In the genomic region with DNA sequence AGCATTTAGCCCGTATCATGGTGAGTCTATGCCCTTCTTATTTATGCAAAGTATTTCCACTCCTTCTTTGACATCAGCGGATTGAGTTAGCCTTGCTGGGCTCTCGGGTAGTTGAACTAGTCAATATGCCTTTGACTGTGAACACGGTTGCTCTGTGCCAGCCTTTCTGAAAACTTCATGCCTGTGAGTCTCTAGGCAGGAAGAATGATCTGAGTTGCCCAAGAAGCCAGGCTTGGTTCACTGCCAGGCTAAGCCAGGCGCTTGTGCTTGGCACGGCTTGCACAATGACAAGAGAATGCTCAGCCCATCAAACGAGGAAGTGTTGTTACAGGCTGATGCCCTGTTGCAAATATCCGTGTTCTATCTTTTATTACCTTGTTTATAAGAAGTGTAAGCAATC, we compare ENCODE assay signal across 10 mouse cellular contexts.
A peak's percentile ranks its signal among the peaks of the same experiment; 100 is the strongest.
DNase-seq lines count a peak whose midpoint lies in the region; ATAC-seq and TF ChIP-seq lines count a peak whose summit lies in the region.
"Had no signal": no experiment of that assay in that cellular context is flagged by ENCODE, and none has a peak within 500 bp of the region (broad histone marks: within the 10 kb centered on the region; RNA-seq: fewer than 3 reads in every experiment).

No protein-coding gene starts in this region.

- no peaks in the 10 kb centered on the region for H3K36me3 ChIP-seq in kidney, embryonic 15.5 days
- H3K36me3 ChIP-seq in hindbrain, postnatal 0 days (ENCODE audit: insufficient read depth, low read length): no peaks in the 10 kb centered on the region
- H3K36me3 ChIP-seq in intestine, embryonic 16.5 days (ENCODE audit: control insufficient read depth, insufficient read depth, low read length): no peaks in the 10 kb centered on the region
- H3K36me3 ChIP-seq: heart, embryonic 13.5 days; stomach, embryonic 15.5 days had no signal

- DNase-seq in kidney, postnatal 25 days: peak; percentile 57 to 58
- peak; percentile 50 for DNase-seq in NIH3T3 (ENCODE audit: low read depth)
- DNase-seq in brain, adult 2 months (ENCODE audit: low read depth, low spot score): peak; percentile 86
- DNase-seq in hindbrain, postnatal 0 days (ENCODE audit: low spot score): peak; percentile 88
- no peak for DNase-seq in retina, postnatal 1 day
- DNase-seq: lung, embryonic 14.5 days had no signal

- no peak overlapping the region for H3K4me2 ChIP-seq in kidney, embryonic 15.5 days
- 0 out of 2 replicates have a peak overlapping the region, but pooled peaks have one; percentile 6 for H3K4me2 ChIP-seq in hindbrain, postnatal 0 days (ENCODE audit: low read depth, low read length)
- H3K4me2 ChIP-seq in intestine, embryonic 16.5 days (ENCODE audit: low read depth, low read length): no peak overlapping the region
- H3K4me2 ChIP-seq: heart, embryonic 13.5 days; lung, embryonic 14.5 days; stomach, embryonic 15.5 days had no signal

- no peak overlapping the region for H3K27ac ChIP-seq in kidney, embryonic 15.5 days
- H3K27ac ChIP-seq in hindbrain, postnatal 0 days: no peak overlapping the region
- no peak overlapping the region for H3K27ac ChIP-seq in intestine, embryonic 16.5 days (ENCODE audit: low read length)
- H3K27ac ChIP-seq: heart, embryonic 13.5 days; stomach, embryonic 15.5 days had no signal

- TF ChIP-seq CTCF in hindbrain, postnatal 0 days (IDR thresholded peaks at IDR 0.05; ENCODE audit: low read depth): no peak

- H3K9me3 ChIP-seq in kidney, embryonic 15.5 days (replicated peaks): no peaks in the 10 kb centered on the region
- no peaks in the 10 kb centered on the region for H3K9me3 ChIP-seq in hindbrain, postnatal 0 days (ENCODE audit: low read length)
- no peaks in the 10 kb centered on the region for H3K9me3 ChIP-seq in intestine, embryonic 16.5 days (ENCODE audit: control insufficient read depth, low read length)
- H3K9me3 ChIP-seq: heart, embryonic 13.5 days; stomach, embryonic 15.5 days had no signal

- H3K4me3 ChIP-seq in kidney, embryonic 15.5 days (replicated peaks): no peak overlapping the region
- no peak overlapping the region for H3K4me3 ChIP-seq in hindbrain, postnatal 0 days (ENCODE audit: low read length)
- no peak overlapping the region for H3K4me3 ChIP-seq in intestine, embryonic 16.5 days (ENCODE audit: low read length)
- H3K4me3 ChIP-seq: heart, embryonic 13.5 days; stomach, embryonic 15.5 days had no signal

- no peaks in the 10 kb centered on the region for H3K27me3 ChIP-seq in kidney, embryonic 15.5 days
- H3K27me3 ChIP-seq in hindbrain, postnatal 0 days (ENCODE audit: insufficient read depth, low read length): no peaks in the 10 kb centered on the region
- H3K27me3 ChIP-seq in intestine, embryonic 16.5 days (replicated peaks; ENCODE audit: control insufficient read depth, insufficient read depth, low read length): no peaks in the 10 kb centered on the region
- H3K27me3 ChIP-seq: heart, embryonic 13.5 days; stomach, embryonic 15.5 days had no signal

- ATAC-seq in kidney, embryonic 15.5 days (replicated peaks; ENCODE audit: low FRiP score): no peak
- ATAC-seq in hindbrain, postnatal 0 days: peak; percentile 81
- no peak for ATAC-seq in intestine, embryonic 16.5 days

- H3K4me1 ChIP-seq in kidney, embryonic 15.5 days: 0 out of 2 replicates have a peak, but pooled peaks cover 3% of the 10 kb centered on the region
- no peaks in the 10 kb centered on the region for H3K4me1 ChIP-seq in hindbrain, postnatal 0 days (ENCODE audit: insufficient read depth, low read length)
- 0 out of 2 replicates have a peak, but pooled peaks cover under 1% of the 10 kb centered on the region for H3K4me1 ChIP-seq in intestine, embryonic 16.5 days (ENCODE audit: control insufficient read depth, insufficient read depth, low read length)

- 82% methylated on average over 8 of the region's 8 CpGs for WGBS in kidney, embryonic 15.5 days
- 27% methylated on average over 8 of the region's 8 CpGs for WGBS in hindbrain, postnatal 0 days
- WGBS in intestine, embryonic 16.5 days: 60% methylated on average over 8 of the region's 8 CpGs

- no peak overlapping the region for H3K9ac ChIP-seq in kidney, embryonic 15.5 days
- H3K9ac ChIP-seq in hindbrain, postnatal 0 days (replicated peaks; ENCODE audit: low read length): no peak overlapping the region
- no peak overlapping the region for H3K9ac ChIP-seq in intestine, embryonic 16.5 days (ENCODE audit: low read depth, low read length)
- H3K9ac ChIP-seq: heart, embryonic 13.5 days; lung, embryonic 14.5 days; stomach, embryonic 15.5 days had no signal
